Mouse (Mus musculus) hindbrain, embryonic 11.5 days (tissue): ENCODE data around the gene Atmin. TPM values are rescaled to one million over a fixed set of nuclear protein-coding genes. Genes with fewer than 3 reads are reported as not detected.

Experiments used
- ATAC-seq: fragments of 200-750 bp; cut with Nextera tagmentation; 2 replicates; pipeline ENCODE4 v1.8.0; 2017; ENCODE audit warnings: mild to moderate bottlenecking, moderate TSS enrichment, moderate library complexity; ENCODE audit not compliant: low FRiP score
- DNase-seq: peaks from one replicate; pipeline ENCODE4 v3.0.0-alpha.2; 2015; ENCODE audit warnings: low spot score
- H3K27ac ChIP-seq: fragments of 300-500 bp; sonication (generic); 2 replicates; pipeline ENCODE4 v1.5.1; 2014; ENCODE audit warnings: mild to moderate bottlenecking, low read depth, low read length
- H3K27me3 ChIP-seq: fragments of 300-500 bp; sonication (generic); 2 replicates; pipeline ENCODE4 v1.6.1; 2014; ENCODE audit warnings: mild to moderate bottlenecking, low read length, moderate library complexity, mixed read lengths; ENCODE audit not compliant: control insufficient read depth, insufficient read depth
- H3K36me3 ChIP-seq: fragments of 300-500 bp; sonication (generic); 2 replicates; pipeline ENCODE4 v1.6.1; 2014; ENCODE audit warnings: mild to moderate bottlenecking, low read length, moderate library complexity, mixed read lengths; ENCODE audit not compliant: control insufficient read depth, insufficient read depth
- H3K4me1 ChIP-seq: fragments of 300-500 bp; sonication (generic); replicated peaks from 2 replicates; pipeline ENCODE4 v1.6.1; 2014; ENCODE audit warnings: low read length, mixed read lengths; ENCODE audit not compliant: control insufficient read depth, insufficient read depth
- H3K4me2 ChIP-seq: fragments of 300-500 bp; sonication (generic); replicated peaks from 2 replicates; pipeline ENCODE4 v1.6.1; 2014; ENCODE audit warnings: mild to moderate bottlenecking, low read depth, low read length
- H3K4me3 ChIP-seq: fragments of 300-500 bp; sonication (generic); 2 replicates; pipeline ENCODE4 v1.5.1; 2014; ENCODE audit warnings: low read depth, low read length
- H3K9ac ChIP-seq: fragments of 300-500 bp; sonication (generic); 2 replicates; pipeline ENCODE4 v1.6.1; 2014; ENCODE audit warnings: low read depth, low read length
- H3K9me3 ChIP-seq: fragments of 300-500 bp; sonication (generic); 2 replicates; pipeline ENCODE4 v1.6.1; 2016; ENCODE audit warnings: low read length; ENCODE audit not compliant: control insufficient read depth
- WGBS: fragments of 180-500 bp; shearing (Covaris S2); extraction: QIAGEN DNeasy Blood & Tissue Kit; methylation state at CpG from one replicate; pipeline ENCODE4 v1.1.7; 2014; 5-methylcytosine and 5-hydroxymethylcytosine counted together
- polyA plus RNA-seq: library from polyadenylated mRNA; unstranded; fragments of >200 nt; fragmentation: Nextera tagmentation; extraction: Ambion mirVana; gene quantifications from 2 replicates; pipeline ENCODE4 v1.2.1, GENCODE M21; 2014

Atmin gene
- polyA plus RNA-seq, 1 experiment from 2014 or later, result 15.8 TPM

- ATAC-seq (no peak), DNase-seq (no peak)
- peak overlapping the region; percentile 94 for H3K4me2 ChIP-seq
- H3K27ac ChIP-seq, result no peak overlapping the region
- no peaks in the 10 kb centered on the region for H3K27me3 ChIP-seq
- no peaks in the 10 kb centered on the region for H3K36me3 ChIP-seq
- peak overlapping the region; percentile 86; the same call in 1 of the 2 replicates for H3K9ac ChIP-seq
- H3K9me3 ChIP-seq, result no peaks in the 10 kb centered on the region
- peak overlapping the region; percentile 98 for H3K4me3 ChIP-seq
- H3K4me1 ChIP-seq, result no peaks in the 10 kb centered on the region; the same call in 1 of the 2 replicates
- WGBS, result 21% methylated on average over 4 of the region's 4 CpGs
Measured at GRCm38 (mm10) chr8:116944385-116944696, 1.1 kb downstream of the Atmin start.

GRCm38 (mm10) chr8:116945169-116945910 is 2.1 kb downstream of the Atmin start:
- Histone ChIP-seq H3K27me3 (no peaks in the 10 kb centered on the region), H3K36me3 (no peaks in the 10 kb centered on the region), H3K9ac (no peak overlapping the region), H3K27ac (no peak overlapping the region), H3K4me2 (no peak overlapping the region), H3K9me3 (no peaks in the 10 kb centered on the region), H3K4me3 (no peak overlapping the region), H3K4me1 (no peaks in the 10 kb centered on the region; the same call in 1 of the 2 replicates)
- ATAC-seq (no peak), DNase-seq (no peak)
- WGBS, result 86% methylated on average over 9 of the region's 9 CpGs

GRCm38 (mm10) chr8:116946268-116946838 is 3.2 kb downstream of the Atmin start:
- WGBS, result 83% methylated on average over 21 of the region's 21 CpGs
- Histone ChIP-seq H3K27ac (no peak overlapping the region), H3K4me1 (no peaks in the 10 kb centered on the region; the same call in 1 of the 2 replicates), H3K27me3 (no peaks in the 10 kb centered on the region), H3K4me2 (no peak overlapping the region), H3K9me3 (no peaks in the 10 kb centered on the region), H3K9ac (no peak overlapping the region), H3K36me3 (no peaks in the 10 kb centered on the region), H3K4me3 (no peak overlapping the region)
- ATAC-seq (no peak), DNase-seq (no peak)

- H3K27ac ChIP-seq, result no peak overlapping the region
- ATAC-seq, result no peak
- no peaks in the 10 kb centered on the region for H3K36me3 ChIP-seq
- no peak for DNase-seq
- 85% methylated on average over 6 of the region's 6 CpGs for WGBS
- H3K4me2 ChIP-seq, result no peak overlapping the region
- H3K4me1 ChIP-seq, result no peaks in the 10 kb centered on the region; the same call in 1 of the 2 replicates
- no peak overlapping the region for H3K9ac ChIP-seq
- no peaks in the 10 kb centered on the region for H3K27me3 ChIP-seq
- H3K9me3 ChIP-seq, result no peaks in the 10 kb centered on the region
- H3K4me3 ChIP-seq, result no peak overlapping the region
Measured at GRCm38 (mm10) chr8:116946851-116947250, 3.7 kb downstream of the Atmin start.

GRCm38 (mm10) chr8:116947589-116947988 is 4.4 kb downstream of the Atmin start:
- H3K9me3 ChIP-seq, result no peaks in the 10 kb centered on the region
- no peaks in the 10 kb centered on the region; the same call in 1 of the 2 replicates for H3K4me1 ChIP-seq
- no peaks in the 10 kb centered on the region for H3K36me3 ChIP-seq
- no peaks in the 10 kb centered on the region for H3K27me3 ChIP-seq
- no peak for DNase-seq
- ATAC-seq, result no peak
- 87% methylated on average over 7 of the region's 7 CpGs for WGBS
- H3K27ac ChIP-seq, result no peak overlapping the region
- H3K4me3 ChIP-seq, result no peak overlapping the region
- H3K9ac ChIP-seq, result no peak overlapping the region
- no peak overlapping the region for H3K4me2 ChIP-seq

- Histone ChIP-seq H3K4me1 (no peaks in the 10 kb centered on the region), H3K9ac (no peak overlapping the region)
- WGBS, result 85% methylated on average over 5 of the region's 5 CpGs
Measured at GRCm38 (mm10) chr8:116951369-116951768, 8.2 kb downstream of the Atmin start.

GRCm38 (mm10) chr8:116951778-116952177 is 8.6 kb downstream of the Atmin start:
- no peak overlapping the region for H3K4me2 ChIP-seq
- 89% methylated on average over 2 of the region's 2 CpGs for WGBS
- no peak overlapping the region for H3K9ac ChIP-seq
- H3K4me1 ChIP-seq, result no peaks in the 10 kb centered on the region
- DNase-seq, result no peak
- no peak overlapping the region for H3K27ac ChIP-seq
- H3K9me3 ChIP-seq, result no peaks in the 10 kb centered on the region
- no peak for ATAC-seq
- H3K27me3 ChIP-seq, result no peaks in the 10 kb centered on the region
- no peak overlapping the region for H3K4me3 ChIP-seq
- H3K36me3 ChIP-seq, result peaks cover 4% of the 10 kb centered on the region; the same call in 1 of the 2 replicates

More at GRCm38 (mm10) chr8:116951369-116951768, 8.2 kb downstream of the Atmin start:
- H3K36me3 ChIP-seq, result peaks cover 4% of the 10 kb centered on the region; the same call in 1 of the 2 replicates
- DNase-seq, result no peak
- H3K27me3 ChIP-seq, result no peaks in the 10 kb centered on the region
- H3K9me3 ChIP-seq, result no peaks in the 10 kb centered on the region
- ATAC-seq, result no peak
- no peak overlapping the region for H3K27ac ChIP-seq
- H3K4me2 ChIP-seq, result no peak overlapping the region
- H3K4me3 ChIP-seq, result no peak overlapping the region

- Histone ChIP-seq H3K9ac (no peak overlapping the region), H3K27me3 (no peaks in the 10 kb centered on the region), H3K4me1 (no peaks in the 10 kb centered on the region), H3K36me3 (peaks cover 4% of the 10 kb centered on the region; the same call in 1 of the 2 replicates), H3K27ac (no peak overlapping the region), H3K4me2 (no peak overlapping the region), H3K4me3 (no peak overlapping the region), H3K9me3 (no peaks in the 10 kb centered on the region)
- no peak for ATAC-seq
- no peak for DNase-seq
- WGBS, result 89% methylated on average over 8 of the region's 8 CpGs
Measured at GRCm38 (mm10) chr8:116952428-116952827, 9.2 kb downstream of the Atmin start.

GRCm38 (mm10) chr8:116954415-116954814 is 11.2 kb downstream of the Atmin start:
- no peak for DNase-seq
- no peaks in the 10 kb centered on the region for H3K9me3 ChIP-seq
- H3K27ac ChIP-seq, result no peak overlapping the region
- no peak overlapping the region for H3K9ac ChIP-seq
- H3K4me3 ChIP-seq, result no peak overlapping the region
- H3K36me3 ChIP-seq, result peaks cover 4% of the 10 kb centered on the region; the same call in 1 of the 2 replicates
- no peaks in the 10 kb centered on the region for H3K27me3 ChIP-seq
- no peaks in the 10 kb centered on the region for H3K4me1 ChIP-seq
- 96% methylated on average over 9 of the region's 9 CpGs for WGBS
- H3K4me2 ChIP-seq, result no peak overlapping the region
- ATAC-seq, result no peak
